Mouse (Mus musculus) heart, postnatal 0 days (tissue): ENCODE data around the gene Itpr2.

ENCODE experiments used
- CTCF ChIP-seq: IDR thresholded peaks from 2 replicates; pipeline ENCODE4 v1.5.1; 2016; ENCODE audit warnings: antibody characterized with exemption, control low read depth, low read depth
- EP300 ChIP-seq: IDR thresholded peaks from 2 replicates; pipeline ENCODE4 v1.6.1; 2016; ENCODE audit warnings: antibody characterized with exemption, low read depth

DNA sequence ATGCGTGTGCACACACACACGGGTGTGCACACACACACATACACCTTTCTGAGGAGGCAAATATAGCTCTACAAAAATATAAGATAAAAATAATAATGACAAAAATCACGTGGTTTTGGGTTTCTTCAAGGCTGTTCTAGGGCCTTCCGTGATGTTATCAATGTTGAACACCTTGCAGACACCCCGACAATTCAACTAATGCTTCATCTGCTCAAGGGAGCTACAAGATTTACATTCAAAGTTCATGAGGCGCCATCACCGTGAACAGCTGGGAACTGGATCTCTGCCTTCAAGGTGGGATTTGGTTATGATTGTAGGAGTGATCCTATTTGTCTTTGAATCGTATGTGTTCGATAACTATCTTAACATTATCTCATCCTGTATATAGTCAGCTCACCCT, 166.8 kb downstream of the Itpr2 start:
- no peak for TF ChIP-seq CTCF
- TF ChIP-seq EP300: no peak
